Mouse (Mus musculus) intestine, embryonic 15.5 days (tissue): ENCODE results near the gene Gm10277. TPM values are rescaled to one million over a fixed set of nuclear protein-coding genes. Genes with fewer than 3 reads are reported as not detected.

Experiments used
- ATAC-seq: fragments of 200-750 bp; cut with Nextera tagmentation; 2 replicates; pipeline ENCODE4 v1.8.0; 2017; ENCODE audit warnings: moderate TSS enrichment, moderate library complexity
- H3K27ac ChIP-seq: fragments of 300-500 bp; sonication (generic); 2 replicates; pipeline ENCODE4 v1.5.1; 2015; ENCODE audit warnings: mild to moderate bottlenecking, inconsistent platforms
- H3K27me3 ChIP-seq: fragments of 300-500 bp; sonication (generic); replicated peaks from 2 replicates; pipeline ENCODE4 v1.6.1; 2015; ENCODE audit warnings: inconsistent platforms
- H3K36me3 ChIP-seq: fragments of 300-500 bp; sonication (generic); 2 replicates; pipeline ENCODE4 v1.6.1; 2015; ENCODE audit warnings: inconsistent platforms
- H3K4me1 ChIP-seq: fragments of 300-500 bp; sonication (generic); replicated peaks from 2 replicates; pipeline ENCODE4 v1.6.1; 2015; ENCODE audit warnings: inconsistent platforms
- H3K4me2 ChIP-seq: fragments of 300-500 bp; sonication (generic); replicated peaks from 2 replicates; pipeline ENCODE4 v1.6.1; 2015; ENCODE audit warnings: mild to moderate bottlenecking, inconsistent platforms
- H3K4me3 ChIP-seq: fragments of 300-500 bp; sonication (generic); replicated peaks from 2 replicates; pipeline ENCODE4 v1.5.1; 2015; ENCODE audit warnings: inconsistent platforms
- H3K9ac ChIP-seq: fragments of 300-500 bp; sonication (generic); 2 replicates; pipeline ENCODE4 v1.6.1; 2015; ENCODE audit warnings: inconsistent platforms
- H3K9me3 ChIP-seq: fragments of 300-500 bp; sonication (generic); 2 replicates; pipeline ENCODE4 v1.6.1; 2016; ENCODE audit warnings: inconsistent platforms
- WGBS: fragments of 180-500 bp; shearing (Covaris S2); methylation state at CpG from one replicate; pipeline ENCODE4 v1.1.7; 2015; 5-methylcytosine and 5-hydroxymethylcytosine counted together
- polyA plus RNA-seq: library from polyadenylated mRNA; unstranded; fragments of >200 nt; fragmentation: Nextera tagmentation; extraction: Ambion mirVana; gene quantifications from 2 replicates; pipeline ENCODE4 v1.2.1, GENCODE M21; 2015

The Gm10277 gene
- 0.93 and 1.5 TPM in 2 replicates for polyA plus RNA-seq

- Histone ChIP-seq H3K9me3 (no peaks in the 10 kb centered on the region), H3K36me3 (no peaks in the 10 kb centered on the region), H3K4me2 (no peak within 1 kb of the TSS), H3K27ac (peak within 1 kb of the TSS; percentile 94), H3K9ac (no peak within 1 kb of the TSS), H3K4me3 (no peak within 1 kb of the TSS), H3K4me1 (peaks cover 64% of the 10 kb centered on the region), H3K27me3 (no peaks in the 10 kb centered on the region)
- WGBS: 85% methylated on average over 5 of the region's 5 CpGs
- ATAC-seq: no peak
These were observed at the start of gene Gm10277 for GRCm38 (mm10) chr11:77787707-77788106. Gm10277 (minus strand) TSS chr11:77787747.

- 0 out of 2 replicates have a peak overlapping the region, but pooled peaks have one; percentile 27 for H3K27ac ChIP-seq
- peaks cover 8% of the 10 kb centered on the region; the same call in 1 of the 2 replicates for H3K36me3 ChIP-seq
- peaks cover 11% of the 10 kb centered on the region for H3K4me1 ChIP-seq
- ATAC-seq: peak; percentile 66
- no peaks in the 10 kb centered on the region for H3K27me3 ChIP-seq
- H3K9me3 ChIP-seq: no peaks in the 10 kb centered on the region
- H3K4me2 ChIP-seq: no peak overlapping the region
- 43% methylated on average over 4 of the region's 4 CpGs for WGBS
- H3K4me3 ChIP-seq: no peak overlapping the region
- H3K9ac ChIP-seq: no peak overlapping the region
These were observed 49.2 kb upstream of the Gm10277 start for GRCm38 (mm10) chr11:77836751-77837150.

- Histone ChIP-seq H3K4me1 (peaks cover 11% of the 10 kb centered on the region), H3K4me3 (no peak overlapping the region), H3K27ac (0 out of 2 replicates have a peak overlapping the region, but pooled peaks have one; percentile 27), H3K36me3 (peaks cover 7% of the 10 kb centered on the region; the same call in 1 of the 2 replicates), H3K4me2 (no peak overlapping the region), H3K9ac (no peak overlapping the region), H3K9me3 (no peaks in the 10 kb centered on the region), H3K27me3 (no peaks in the 10 kb centered on the region)
- ATAC-seq: no peak
- 69% methylated on average over 5 of the region's 5 CpGs for WGBS
These were observed 48.7 kb upstream of the Gm10277 start for GRCm38 (mm10) chr11:77836290-77836689.

- 80% methylated on average over 3 of the region's 3 CpGs for WGBS
- no peak overlapping the region for H3K4me3 ChIP-seq
- H3K27me3 ChIP-seq: no peaks in the 10 kb centered on the region
- no peaks in the 10 kb centered on the region for H3K9me3 ChIP-seq
- H3K27ac ChIP-seq: no peak overlapping the region
- no peak overlapping the region for H3K4me2 ChIP-seq
- H3K36me3 ChIP-seq: peaks cover 7% of the 10 kb centered on the region; the same call in 1 of the 2 replicates
- peaks cover 11% of the 10 kb centered on the region for H3K4me1 ChIP-seq
- ATAC-seq: no peak
- H3K9ac ChIP-seq: no peak overlapping the region
These were observed 47.6 kb upstream of the Gm10277 start for GRCm38 (mm10) chr11:77835109-77835508.

- no peak for ATAC-seq
- Histone ChIP-seq H3K27ac (no peak overlapping the region), H3K4me1 (peaks cover 11% of the 10 kb centered on the region), H3K4me2 (no peak overlapping the region), H3K36me3 (peaks cover 19% of the 10 kb centered on the region; the same call in 1 of the 2 replicates), H3K4me3 (no peak overlapping the region), H3K27me3 (no peaks in the 10 kb centered on the region), H3K9me3 (no peaks in the 10 kb centered on the region), H3K9ac (no peak overlapping the region)
- WGBS: 84% methylated on average over 4 of the region's 4 CpGs
These were observed 45.0 kb upstream of the Gm10277 start for GRCm38 (mm10) chr11:77832541-77832940.

GRCm38 (mm10) chr11:77830875-77831274 is 43.3 kb upstream of the Gm10277 start:
- no peak for ATAC-seq

GRCm38 (mm10) chr11:77829043-77829841 is 41.7 kb upstream of the Gm10277 start:
- ATAC-seq: no peak
- peaks cover 26% of the 10 kb centered on the region; the same call in 1 of the 2 replicates for H3K36me3 ChIP-seq
- H3K27ac ChIP-seq: no peak overlapping the region
- no peaks in the 10 kb centered on the region for H3K9me3 ChIP-seq
- no peaks in the 10 kb centered on the region; the same call in 1 of the 2 replicates for H3K4me1 ChIP-seq
- WGBS: 86% methylated on average over 23 of the region's 23 CpGs
- no peak overlapping the region for H3K4me3 ChIP-seq
- H3K27me3 ChIP-seq: no peaks in the 10 kb centered on the region
- H3K4me2 ChIP-seq: no peak overlapping the region
- no peak overlapping the region for H3K9ac ChIP-seq

More at GRCm38 (mm10) chr11:77830875-77831274, 43.3 kb upstream of the Gm10277 start:
- Histone ChIP-seq H3K9me3 (no peaks in the 10 kb centered on the region), H3K4me2 (no peak overlapping the region), H3K9ac (no peak overlapping the region), H3K27me3 (no peaks in the 10 kb centered on the region), H3K4me3 (no peak overlapping the region), H3K4me1 (no peaks in the 10 kb centered on the region; the same call in 1 of the 2 replicates), H3K36me3 (peaks cover 21% of the 10 kb centered on the region; the same call in 1 of the 2 replicates), H3K27ac (no peak overlapping the region)
- WGBS: 74% methylated on average over 7 of the region's 7 CpGs

- H3K4me3 ChIP-seq: no peak overlapping the region
- no peak overlapping the region for H3K9ac ChIP-seq
- H3K27ac ChIP-seq: no peak overlapping the region
- H3K4me2 ChIP-seq: no peak overlapping the region
- H3K9me3 ChIP-seq: no peaks in the 10 kb centered on the region
- 87% methylated on average over 5 of the region's 5 CpGs for WGBS
- H3K36me3 ChIP-seq: peaks cover 27% of the 10 kb centered on the region; the same call in 1 of the 2 replicates
- ATAC-seq: no peak
- H3K4me1 ChIP-seq: no peaks in the 10 kb centered on the region; the same call in 1 of the 2 replicates
- no peaks in the 10 kb centered on the region for H3K27me3 ChIP-seq
These were observed 40.6 kb upstream of the Gm10277 start for GRCm38 (mm10) chr11:77828163-77828562.

- H3K9me3 ChIP-seq: no peaks in the 10 kb centered on the region
- peaks cover 27% of the 10 kb centered on the region; the same call in 1 of the 2 replicates for H3K36me3 ChIP-seq
- peak; percentile 59 for ATAC-seq
- WGBS: 59% methylated on average over 18 of the region's 18 CpGs
- no peaks in the 10 kb centered on the region; the same call in 1 of the 2 replicates for H3K4me1 ChIP-seq
- no peak overlapping the region for H3K9ac ChIP-seq
- H3K27ac ChIP-seq: no peak overlapping the region
- no peak overlapping the region for H3K4me2 ChIP-seq
- H3K4me3 ChIP-seq: no peak overlapping the region
- no peaks in the 10 kb centered on the region for H3K27me3 ChIP-seq
These were observed 39.9 kb upstream of the Gm10277 start for GRCm38 (mm10) chr11:77827241-77827995.

- WGBS: 57% methylated on average over 3 of the region's 3 CpGs
- no peak overlapping the region for H3K27ac ChIP-seq
- H3K27me3 ChIP-seq: no peaks in the 10 kb centered on the region
- 0 out of 2 replicates have a peak overlapping the region, but pooled peaks have one; percentile 20 for H3K9ac ChIP-seq
- H3K4me2 ChIP-seq: no peak overlapping the region
- no peak overlapping the region for H3K4me3 ChIP-seq
- no peak for ATAC-seq
- H3K36me3 ChIP-seq: peaks cover 23% of the 10 kb centered on the region; the same call in 1 of the 2 replicates
- H3K4me1 ChIP-seq: no peaks in the 10 kb centered on the region; the same call in 1 of the 2 replicates
- no peaks in the 10 kb centered on the region for H3K9me3 ChIP-seq
These were observed 38.8 kb upstream of the Gm10277 start for GRCm38 (mm10) chr11:77826311-77826710.

GRCm38 (mm10) chr11:77825853-77826252 is 38.3 kb upstream of the Gm10277 start:
- no peak overlapping the region for H3K27ac ChIP-seq

GRCm38 (mm10) chr11:77822781-77823180 is 35.2 kb upstream of the Gm10277 start:
- ATAC-seq: no peak
- Histone ChIP-seq H3K4me3 (no peak overlapping the region), H3K4me1 (no peaks in the 10 kb centered on the region; the same call in 1 of the 2 replicates), H3K27ac (no peak overlapping the region), H3K9me3 (no peaks in the 10 kb centered on the region), H3K27me3 (no peaks in the 10 kb centered on the region), H3K9ac (no peak overlapping the region), H3K36me3 (peaks cover 27% of the 10 kb centered on the region), H3K4me2 (no peak overlapping the region)
- 19% methylated on average over 7 of the region's 7 CpGs for WGBS

More at GRCm38 (mm10) chr11:77825853-77826252, 38.3 kb upstream of the Gm10277 start:
- H3K9me3 ChIP-seq: no peaks in the 10 kb centered on the region
- H3K36me3 ChIP-seq: peaks cover 26% of the 10 kb centered on the region; the same call in 1 of the 2 replicates
- 6% methylated on average over 5 of the region's 5 CpGs for WGBS
- ATAC-seq: no peak
- H3K4me3 ChIP-seq: no peak overlapping the region
- no peaks in the 10 kb centered on the region; the same call in 1 of the 2 replicates for H3K4me1 ChIP-seq
- H3K9ac ChIP-seq: 0 out of 2 replicates have a peak overlapping the region, but pooled peaks have one; percentile 20
- H3K27me3 ChIP-seq: no peaks in the 10 kb centered on the region
- no peak overlapping the region for H3K4me2 ChIP-seq
